Mouse (Mus musculus): ENCODE results near the gene Ppp1r1a. TPM values are rescaled to one million over a fixed set of nuclear protein-coding genes. Genes with fewer than 3 reads are reported as not detected.

Gene Ppp1r1a
- 18.9 and 21.5 TPM in 2 replicates for polyA plus RNA-seq (2015; fragmentation: Nextera tagmentation; extraction: Ambion mirVana)

- peaks cover 42% of the 10 kb centered on the region for H3K4me1 ChIP-seq
- peak; percentile 78 for ATAC-seq (replicated peaks; ENCODE audit: low FRiP score)
- H3K9me3 ChIP-seq (replicated peaks): no peaks in the 10 kb centered on the region
- no peaks in the 10 kb centered on the region for H3K36me3 ChIP-seq
- no peak within 1 kb of the TSS; the same call in 1 of the 2 replicates for H3K27ac ChIP-seq
- H3K4me3 ChIP-seq (replicated peaks): peak within 1 kb of the TSS; percentile 69
- H3K27me3 ChIP-seq: peaks cover 43% of the 10 kb centered on the region
- under 1% methylated on average over 36 of the region's 36 CpGs for WGBS
- peak within 1 kb of the TSS; percentile 53 for H3K9ac ChIP-seq
- peak within 1 kb of the TSS; percentile 92 for H3K4me2 ChIP-seq
Measured at GRCm38 (mm10) chr15:103537822-103538213, at the start of gene Ppp1r1a. Ppp1r1a (minus strand) TSS chr15:103538003.

GRCm38 (mm10) chr15:103585876-103586275, 48.1 kb upstream of the Ppp1r1a start:
- 78% methylated on average over 2 of the region's 2 CpGs for WGBS
- Histone ChIP-seq H3K27me3 (no peaks in the 10 kb centered on the region), H3K9ac (no peak overlapping the region), H3K9me3 (replicated peaks) (no peaks in the 10 kb centered on the region), H3K36me3 (no peaks in the 10 kb centered on the region), H3K4me2 (no peak overlapping the region), H3K27ac (no peak overlapping the region), H3K4me3 (replicated peaks) (no peak overlapping the region), H3K4me1 (no peaks in the 10 kb centered on the region)
- no peak for ATAC-seq (replicated peaks; ENCODE audit: low FRiP score)

- no peak for ATAC-seq (replicated peaks; ENCODE audit: low FRiP score)
- Histone ChIP-seq H3K9me3 (replicated peaks) (no peaks in the 10 kb centered on the region), H3K27ac (no peak within 1 kb of the TSS), H3K27me3 (no peaks in the 10 kb centered on the region), H3K36me3 (no peaks in the 10 kb centered on the region), H3K4me2 (no peak within 1 kb of the TSS), H3K4me3 (replicated peaks) (no peak within 1 kb of the TSS), H3K4me1 (no peaks in the 10 kb centered on the region), H3K9ac (no peak within 1 kb of the TSS)
Measured at GRCm38 (mm10) chr15:103564981-103565380, 27.2 kb upstream of the Ppp1r1a start, which contains the start of gene Glycam1. Glycam1 (minus strand) TSS chr15:103565081.

- Histone ChIP-seq H3K4me2 (no peak overlapping the region), H3K9ac (no peak overlapping the region), H3K4me3 (replicated peaks) (no peak overlapping the region), H3K9me3 (replicated peaks) (no peaks in the 10 kb centered on the region), H3K36me3 (no peaks in the 10 kb centered on the region), H3K4me1 (no peaks in the 10 kb centered on the region), H3K27me3 (no peaks in the 10 kb centered on the region), H3K27ac (no peak overlapping the region)
- ATAC-seq (replicated peaks; ENCODE audit: low FRiP score): no peak; the same call in 1 of the 2 replicates
- WGBS: 45% methylated on average over 3 of the region's 3 CpGs
Measured at GRCm38 (mm10) chr15:103552096-103552690, 14.4 kb upstream of the Ppp1r1a start.

GRCm38 (mm10) chr15:103551053-103551452, 13.2 kb upstream of the Ppp1r1a start:
- 0% methylated on average over 1 of the region's 1 CpGs for WGBS

GRCm38 (mm10) chr15:103549475-103549874, 11.7 kb upstream of the Ppp1r1a start:
- WGBS: 86% methylated on average over 1 of the region's 1 CpGs
- Histone ChIP-seq H3K4me1 (no peaks in the 10 kb centered on the region), H3K4me3 (replicated peaks) (no peak overlapping the region), H3K9ac (no peak overlapping the region), H3K27me3 (no peaks in the 10 kb centered on the region), H3K36me3 (no peaks in the 10 kb centered on the region), H3K4me2 (no peak overlapping the region), H3K27ac (no peak overlapping the region), H3K9me3 (replicated peaks) (no peaks in the 10 kb centered on the region)
- no peak for ATAC-seq (replicated peaks; ENCODE audit: low FRiP score)

More at GRCm38 (mm10) chr15:103551053-103551452, 13.2 kb upstream of the Ppp1r1a start:
- ATAC-seq (replicated peaks; ENCODE audit: low FRiP score): no peak
- no peak overlapping the region for H3K9ac ChIP-seq
- no peak overlapping the region for H3K27ac ChIP-seq
- H3K4me1 ChIP-seq: no peaks in the 10 kb centered on the region
- no peaks in the 10 kb centered on the region for H3K9me3 ChIP-seq (replicated peaks)
- H3K4me3 ChIP-seq (replicated peaks): no peak overlapping the region
- no peaks in the 10 kb centered on the region for H3K27me3 ChIP-seq
- H3K4me2 ChIP-seq: no peak overlapping the region
- H3K36me3 ChIP-seq: no peaks in the 10 kb centered on the region

- Histone ChIP-seq H3K4me3 (replicated peaks) (no peak overlapping the region), H3K9me3 (replicated peaks) (no peaks in the 10 kb centered on the region), H3K4me1 (no peaks in the 10 kb centered on the region), H3K9ac (no peak overlapping the region), H3K27me3 (no peaks in the 10 kb centered on the region), H3K36me3 (no peaks in the 10 kb centered on the region), H3K4me2 (no peak overlapping the region), H3K27ac (no peak overlapping the region)
- no peak for ATAC-seq (replicated peaks; ENCODE audit: low FRiP score)
- 84% methylated on average over 3 of the region's 3 CpGs for WGBS
Measured at GRCm38 (mm10) chr15:103547983-103548382, 10.2 kb upstream of the Ppp1r1a start.

GRCm38 (mm10) chr15:103542526-103542925, 4.7 kb upstream of the Ppp1r1a start:
- Histone ChIP-seq H3K4me1 (peaks cover 31% of the 10 kb centered on the region), H3K4me2 (no peak overlapping the region), H3K9ac (no peak overlapping the region), H3K4me3 (replicated peaks) (no peak overlapping the region), H3K27me3 (peaks cover 23% of the 10 kb centered on the region), H3K36me3 (no peaks in the 10 kb centered on the region), H3K27ac (no peak overlapping the region), H3K9me3 (replicated peaks) (no peaks in the 10 kb centered on the region)
- ATAC-seq (replicated peaks; ENCODE audit: low FRiP score): no peak

GRCm38 (mm10) chr15:103540646-103541045, 2.8 kb upstream of the Ppp1r1a start:
- no peak overlapping the region for H3K27ac ChIP-seq
- H3K9ac ChIP-seq: no peak overlapping the region
- H3K4me1 ChIP-seq: peaks cover 42% of the 10 kb centered on the region
- no peaks in the 10 kb centered on the region for H3K9me3 ChIP-seq (replicated peaks)
- H3K27me3 ChIP-seq: peaks cover 38% of the 10 kb centered on the region
- H3K4me2 ChIP-seq: no peak overlapping the region
- no peaks in the 10 kb centered on the region for H3K36me3 ChIP-seq
- no peak overlapping the region for H3K4me3 ChIP-seq (replicated peaks)
- ATAC-seq (replicated peaks; ENCODE audit: low FRiP score): no peak
- 30% methylated on average over 1 of the region's 1 CpGs for WGBS

GRCm38 (mm10) chr15:103539259-103539658, 1.5 kb upstream of the Ppp1r1a start:
- WGBS: 19% methylated on average over 2 of the region's 2 CpGs
- no peak overlapping the region for H3K4me2 ChIP-seq
- peak; percentile 46; the same call in 1 of the 2 replicates for ATAC-seq (replicated peaks; ENCODE audit: low FRiP score)
- H3K9me3 ChIP-seq (replicated peaks): no peaks in the 10 kb centered on the region
- H3K4me1 ChIP-seq: peaks cover 42% of the 10 kb centered on the region
- H3K27me3 ChIP-seq: peaks cover 43% of the 10 kb centered on the region
- no peak overlapping the region for H3K27ac ChIP-seq
- H3K4me3 ChIP-seq (replicated peaks): no peak overlapping the region
- no peaks in the 10 kb centered on the region for H3K36me3 ChIP-seq
- no peak overlapping the region for H3K9ac ChIP-seq

- no peak overlapping the region; the same call in 1 of the 2 replicates for H3K27ac ChIP-seq
- H3K4me2 ChIP-seq: peak overlapping the region; percentile 92
- peaks cover 43% of the 10 kb centered on the region for H3K27me3 ChIP-seq
- peaks cover 42% of the 10 kb centered on the region for H3K4me1 ChIP-seq
- H3K4me3 ChIP-seq (replicated peaks): peak overlapping the region; percentile 69
- peak overlapping the region; percentile 53 for H3K9ac ChIP-seq
- 2% methylated on average over 37 of the region's 37 CpGs for WGBS
- peak; percentile 47 for ATAC-seq (replicated peaks; ENCODE audit: low FRiP score)
- H3K36me3 ChIP-seq: no peaks in the 10 kb centered on the region
- H3K9me3 ChIP-seq (replicated peaks): no peaks in the 10 kb centered on the region
Measured at GRCm38 (mm10) chr15:103537011-103537821, 587 bp downstream of the Ppp1r1a start.

GRCm38 (mm10) chr15:103536456-103536855, 1.3 kb downstream of the Ppp1r1a start:
- Histone ChIP-seq H3K4me3 (replicated peaks) (peak overlapping the region; percentile 69; the same call in 1 of the 2 replicates), H3K4me2 (peak overlapping the region; percentile 92), H3K27ac (no peak overlapping the region), H3K9me3 (replicated peaks) (no peaks in the 10 kb centered on the region), H3K27me3 (peaks cover 43% of the 10 kb centered on the region), H3K9ac (peak overlapping the region; percentile 53; the same call in 1 of the 2 replicates), H3K4me1 (peaks cover 42% of the 10 kb centered on the region), H3K36me3 (no peaks in the 10 kb centered on the region)
- WGBS: 43% methylated on average over 2 of the region's 2 CpGs
- ATAC-seq (replicated peaks; ENCODE audit: low FRiP score): no peak
